Mouse (Mus musculus) cerebellum, adult 11-12 months (tissue): ENCODE measurements around the gene Olfr508.
"Not testable (repeated sequence)": the region's sequence is repeated elsewhere in the genome, so short reads cannot be mapped to it uniquely, and the experiment has no call there.

ENCODE experiments used
- DNase-seq: peaks from one replicate; pipeline ENCODE4 v3.0.0; 2022

Olfr508 gene

DNA sequence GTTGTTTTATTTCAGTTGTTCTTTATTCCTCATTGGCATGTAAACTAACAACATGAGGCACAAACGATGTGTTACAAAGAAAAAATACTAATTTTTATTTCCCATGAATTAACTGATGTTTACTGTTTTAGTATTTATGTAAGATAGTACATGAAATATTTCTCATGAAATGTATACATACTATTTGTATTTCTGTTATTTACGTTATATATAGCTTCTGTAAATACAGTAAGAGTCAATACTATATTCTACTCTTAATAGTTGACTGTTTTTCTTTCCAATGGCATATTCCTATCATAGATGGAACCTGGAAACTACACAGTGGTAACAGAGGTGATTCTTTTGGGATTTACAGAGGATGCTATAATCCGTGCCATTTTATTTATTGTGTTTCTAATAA lies at the start of gene Olfr508:
Gene Olfr508, plus strand, starts transcription at position 301 of the 400 bp plus-strand sequence.
- DNase-seq: no peak

DNA sequence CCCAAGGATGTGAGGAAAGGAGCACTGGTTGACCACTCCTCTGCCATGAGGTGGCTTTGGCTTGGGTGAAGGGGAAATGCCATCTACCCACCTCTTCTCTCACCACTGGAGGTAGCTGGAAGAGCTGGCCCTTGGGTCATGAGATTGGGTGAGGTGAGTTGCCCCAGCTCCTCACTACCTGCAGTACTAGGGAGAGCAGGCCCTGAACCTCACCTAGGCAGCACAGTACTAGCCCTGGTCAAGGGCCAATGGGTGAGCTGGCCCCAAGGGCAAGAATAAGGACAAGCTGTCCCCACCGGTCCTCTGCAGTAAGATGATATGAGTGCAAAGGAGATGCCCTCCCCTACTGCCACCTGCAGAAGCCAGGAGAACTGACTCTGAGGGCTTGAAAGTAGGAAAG lies 40.0 kb upstream of the Olfr508 start:
- no peak for DNase-seq

DNA sequence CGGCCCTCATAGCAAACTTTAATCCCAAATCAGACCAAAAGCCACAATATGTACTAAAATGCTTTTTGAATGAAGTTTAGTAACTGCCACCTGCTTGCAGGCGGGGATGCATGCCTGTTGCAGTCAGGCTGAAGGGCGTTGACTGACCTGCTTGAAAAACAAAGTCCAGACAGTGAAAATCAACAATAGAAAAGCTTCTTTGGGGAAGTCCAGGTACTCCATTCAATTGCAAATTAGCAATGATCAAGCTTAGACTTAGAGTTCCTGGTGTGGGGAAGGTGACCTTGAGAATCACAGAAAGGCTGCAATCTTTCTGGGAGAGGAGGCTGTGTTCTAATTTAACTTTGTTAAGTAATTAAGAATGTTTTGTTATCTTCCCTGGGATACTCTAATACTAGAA lies 27.9 kb upstream of the Olfr508 start:
- not testable (repeated sequence) for DNase-seq

DNA sequence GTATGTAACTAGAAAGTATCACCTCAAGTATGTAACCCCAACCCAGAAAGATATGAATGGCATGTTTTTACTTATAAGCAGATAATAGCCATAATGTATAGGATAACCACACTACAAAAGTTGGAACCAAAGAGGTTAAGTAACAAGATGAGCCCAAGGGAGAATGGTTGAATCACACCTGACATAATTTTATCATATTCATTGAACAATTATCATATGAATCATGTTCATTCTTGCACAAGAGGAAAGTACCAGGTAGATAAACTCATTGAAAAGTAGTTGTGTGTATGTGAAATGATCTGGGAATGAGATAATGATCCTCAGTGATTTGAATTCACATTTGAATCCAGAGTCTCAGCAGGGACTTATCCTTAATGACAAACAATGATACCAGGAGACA lies 19.3 kb upstream of the Olfr508 start, which contains the start of gene Olfr506:
Gene Olfr506, plus strand, starts transcription at position 301 of the 400 bp plus-strand sequence.
- no peak for DNase-seq

- no peak for DNase-seq
Measured at GRCm38 (mm10) chr7:108614110-108614509, 15.7 kb upstream of the Olfr508 start.

GRCm38 (mm10) chr7:108616781-108617180 lies 13.0 kb upstream of the Olfr508 start:
- DNase-seq: not testable (repeated sequence)

DNA sequence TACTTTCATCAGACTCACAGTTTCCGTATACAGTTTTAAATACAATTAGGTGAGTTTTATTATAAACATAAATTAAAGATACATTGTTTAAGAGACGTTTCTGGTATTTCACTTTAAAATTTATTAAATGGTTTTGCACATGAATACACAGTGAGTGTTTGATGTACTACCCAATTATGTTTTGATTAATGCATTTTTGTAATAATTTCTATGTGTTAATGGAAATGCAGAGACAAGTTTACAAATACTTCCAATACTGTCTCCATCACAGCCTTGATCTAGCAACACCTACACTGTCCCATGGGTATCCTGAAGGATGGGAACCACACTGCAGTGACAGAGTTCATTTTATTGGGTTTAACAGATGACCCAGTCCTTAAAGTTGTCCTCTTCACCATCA lies 8.3 kb upstream of the Olfr508 start, which contains the start of gene Olfr507:
Gene Olfr507, plus strand, starts transcription at position 301 of the 400 bp plus-strand sequence.
- no peak for DNase-seq

GRCm38 (mm10) chr7:108651806-108652205 lies 22.0 kb downstream of the Olfr508 start, which contains the start of gene Olfr509:
Gene Olfr509 (minus strand): TSS chr7:108651906.
- DNase-seq: no peak

DNA sequence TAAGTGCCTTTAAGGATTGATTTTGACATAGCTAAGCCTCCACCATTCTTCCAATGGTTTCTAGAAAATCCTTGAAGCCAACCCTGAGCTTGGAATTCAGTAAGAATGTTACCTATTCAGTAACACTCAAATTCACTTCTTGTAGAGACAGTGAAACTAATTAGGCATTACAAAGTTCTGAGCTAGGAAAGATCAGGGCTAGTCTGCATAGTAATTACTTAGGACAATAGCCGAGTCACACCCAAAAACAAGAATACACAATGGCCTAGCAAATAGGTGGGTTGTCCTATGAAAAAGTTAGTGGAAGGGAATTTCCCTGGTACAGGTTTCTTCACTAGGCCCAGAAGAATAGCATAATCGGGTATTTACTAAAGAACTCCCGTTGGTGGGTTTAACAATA lies 32.6 kb downstream of the Olfr508 start:
- DNase-seq: no peak

DNA sequence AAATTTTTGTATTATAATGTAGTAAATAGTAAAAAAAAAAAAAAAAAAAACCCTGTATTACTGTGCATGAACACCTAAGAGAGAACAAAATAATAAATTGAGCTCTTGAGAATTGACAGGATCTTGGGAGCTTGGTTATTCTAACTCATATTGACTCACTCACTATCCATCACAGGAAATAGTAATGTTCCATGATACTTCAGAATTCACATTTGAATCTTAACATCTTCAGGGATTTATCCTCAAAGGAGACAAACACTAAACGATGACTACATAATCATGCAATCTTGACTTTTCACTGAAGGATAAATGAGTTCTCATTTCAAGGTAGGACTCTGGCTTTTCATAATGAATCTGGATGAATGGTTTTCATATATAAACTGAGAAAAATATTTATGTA lies 36.3 kb downstream of the Olfr508 start, which contains the start of gene Olfr510:
Gene Olfr510, plus strand, starts transcription at position 301 of the 400 bp plus-strand sequence.
- no peak for DNase-seq

- DNase-seq: no peak
Measured at GRCm38 (mm10) chr7:108671058-108671457, 41.3 kb downstream of the Olfr508 start.

GRCm38 (mm10) chr7:108678886-108679285 lies 49.1 kb downstream of the Olfr508 start:
- no peak for DNase-seq
